Mouse (Mus musculus) CD4-positive, CD25-positive, alpha-beta regulatory T cell, adult 4 months (primary cell): ENCODE measurements around the gene Olfr552. TPM values are rescaled to one million over a fixed set of nuclear protein-coding genes. Genes with fewer than 3 reads are reported as not detected.
"Not testable (repeated sequence)": the region's sequence is repeated elsewhere in the genome, so short reads cannot be mapped to it uniquely, and the experiment has no call there.

ENCODE experiments used
- ATAC-seq: one replicate; pipeline ENCODE4 v1.8.0; 2017
- polyA plus RNA-seq, 2 experiments: library from polyadenylated mRNA; unstranded; fragments of 100-300 nt; shearing (Covaris generic); gene quantifications; one replicate each; pipeline ENCODE4 v1.2.1; 2017

The Olfr552 gene
- under 1 TPM in 1 of 2 experiments, not detected in 1; 0.09 TPM for polyA plus RNA-seq

GRCm38 (mm10) chr7:102597378-102598031 is at the start of gene Olfr552:
TSS of gene Olfr552 (plus strand) at chr7:102597770.
- no peak for ATAC-seq

- ATAC-seq, result no peak
Measured at GRCm38 (mm10) chr7:102549570-102549969, 48.0 kb upstream of the Olfr552 start, which contains the start of gene Olfr549. TSS of gene Olfr549 (plus strand) at chr7:102549870.

- peak; percentile 67 for ATAC-seq
Measured at GRCm38 (mm10) chr7:102553279-102553678, 44.3 kb upstream of the Olfr552 start.

GRCm38 (mm10) chr7:102564999-102565997 is 32.3 kb upstream of the Olfr552 start, which contains the start of gene Trim21:
TSS of gene Trim21 (minus strand) at chr7:102565486.
- peak; percentile 100 for ATAC-seq

- no peak for ATAC-seq
Measured at GRCm38 (mm10) chr7:102566219-102566618, 31.4 kb upstream of the Olfr552 start.

GRCm38 (mm10) chr7:102571142-102571541 is 26.4 kb upstream of the Olfr552 start, which contains the start of gene Olfr550:
TSS of gene Olfr550 (plus strand) at chr7:102571442.
- no peak for ATAC-seq

GRCm38 (mm10) chr7:102573174-102573830 is 24.3 kb upstream of the Olfr552 start:
- ATAC-seq, result no peak

- ATAC-seq, result no peak
Measured at GRCm38 (mm10) chr7:102575998-102576397, 21.6 kb upstream of the Olfr552 start.

- ATAC-seq, result no peak
Measured at GRCm38 (mm10) chr7:102591786-102592185, 5.8 kb upstream of the Olfr552 start, which contains the start of gene Olfr551. TSS of gene Olfr551 (minus strand) at chr7:102591886.

GRCm38 (mm10) chr7:102618118-102618517 is 20.5 kb downstream of the Olfr552 start, which contains the start of gene Olfr553:
TSS of gene Olfr553 (minus strand) at chr7:102618218.
- no peak for ATAC-seq

- ATAC-seq, result no peak
Measured at GRCm38 (mm10) chr7:102619608-102620007, 22.0 kb downstream of the Olfr552 start.

GRCm38 (mm10) chr7:102620368-102620767 is 22.8 kb downstream of the Olfr552 start:
- ATAC-seq, result not testable (repeated sequence)

GRCm38 (mm10) chr7:102636665-102637064 is 39.1 kb downstream of the Olfr552 start:
- no peak for ATAC-seq

- ATAC-seq, result no peak
Measured at GRCm38 (mm10) chr7:102638132-102638531, 40.6 kb downstream of the Olfr552 start, which contains the start of gene Olfr554. TSS of gene Olfr554 (plus strand) at chr7:102638432.

GRCm38 (mm10) chr7:102644945-102645344 is 47.4 kb downstream of the Olfr552 start:
- ATAC-seq, result not testable (repeated sequence)

Other genes with a start within 250 kb of the Olfr552 start
- gene Rrm1, start 156.1 kb upstream of the Olfr552 start, polyA plus RNA-seq, result 10 to 100 TPM; 48.5 to 59.7 TPM
- under 1 TPM in 1 of 2 experiments, not detected in 1; 0.58 TPM for gene Olfr543, start 116.1 kb upstream of the Olfr552 start, polyA plus RNA-seq
- not detected for gene Olfr544, start 109.5 kb upstream of the Olfr552 start, polyA plus RNA-seq
- not detected for gene Olfr545, start 98.2 kb upstream of the Olfr552 start, polyA plus RNA-seq
- not detected for gene Olfr547, start 63.0 kb upstream of the Olfr552 start, polyA plus RNA-seq
- not detected for gene Olfr548-ps1, start 56.9 kb upstream of the Olfr552 start, polyA plus RNA-seq
- not detected for gene Olfr549, start 47.9 kb upstream of the Olfr552 start, polyA plus RNA-seq
- 10 to 100 TPM in 1 of 2 experiments, 1 to 10 TPM in 1; 8.5 to 11.4 TPM for gene Trim21, start 32.3 kb upstream of the Olfr552 start, polyA plus RNA-seq
- not detected for gene Olfr550, start 26.3 kb upstream of the Olfr552 start, polyA plus RNA-seq
- not detected for gene Olfr551, start 5.9 kb upstream of the Olfr552 start, polyA plus RNA-seq
- gene Olfr553, start 20.4 kb downstream of the Olfr552 start, polyA plus RNA-seq, result not detected
- not detected for gene Olfr554, start 40.7 kb downstream of the Olfr552 start, polyA plus RNA-seq
- gene Olfr555, start 61.1 kb downstream of the Olfr552 start, polyA plus RNA-seq, result not detected
- not detected for gene Olfr556, start 67.1 kb downstream of the Olfr552 start, polyA plus RNA-seq
- gene Trim68, start 89.6 kb downstream of the Olfr552 start, polyA plus RNA-seq, result 10 to 100 TPM; 15.7 to 20.6 TPM
- not detected for gene Olfr557, start 98.1 kb downstream of the Olfr552 start, polyA plus RNA-seq
- not detected for gene Olfr558, start 104.4 kb downstream of the Olfr552 start, polyA plus RNA-seq
- gene Olfr33, start 121.3 kb downstream of the Olfr552 start, polyA plus RNA-seq, result not detected
- not detected for gene Olfr559, start 129.7 kb downstream of the Olfr552 start, polyA plus RNA-seq
- not detected for gene Olfr560, start 161.6 kb downstream of the Olfr552 start, polyA plus RNA-seq
- not detected for gene Olfr78, start 161.7 kb downstream of the Olfr552 start, polyA plus RNA-seq
- gene Olfr561, start 173.5 kb downstream of the Olfr552 start, polyA plus RNA-seq, result not detected
- gene Olfr564, start 205.7 kb downstream of the Olfr552 start, polyA plus RNA-seq, result not detected